Mouse (Mus musculus) spleen, postnatal 4 days (tissue): ENCODE results near the gene Ogg1.
"Not testable (repeated sequence)": the region's sequence is repeated elsewhere in the genome, so short reads cannot be mapped to it uniquely, and the experiment has no call there.

Experiments
- DNase-seq, 2 experiments: peaks; one replicate each; pipeline ENCODE4 v3.0.0; 2022; ENCODE audit warnings: low spot score in 2 of 2

Ogg1 gene

DNA sequence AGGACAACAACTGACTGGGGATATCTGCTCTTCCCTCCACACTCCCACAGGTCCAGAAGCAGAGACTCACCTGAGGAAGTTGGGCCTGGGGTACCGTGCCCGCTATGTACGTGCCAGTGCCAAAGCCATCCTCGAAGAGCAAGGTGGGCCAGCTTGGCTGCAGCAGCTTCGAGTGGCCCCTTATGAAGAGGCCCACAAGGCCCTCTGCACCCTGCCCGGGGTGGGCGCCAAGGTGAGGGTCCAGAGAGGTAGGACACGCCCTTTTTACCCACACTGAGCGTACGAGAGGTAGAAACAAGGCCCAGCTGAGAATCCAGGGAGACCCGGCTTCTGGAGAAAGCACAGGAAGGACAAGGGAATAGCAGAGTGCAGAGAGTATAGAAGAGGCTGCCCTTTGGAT, 4.9 kb downstream of the Ogg1 start:
- no peak for DNase-seq

DNA sequence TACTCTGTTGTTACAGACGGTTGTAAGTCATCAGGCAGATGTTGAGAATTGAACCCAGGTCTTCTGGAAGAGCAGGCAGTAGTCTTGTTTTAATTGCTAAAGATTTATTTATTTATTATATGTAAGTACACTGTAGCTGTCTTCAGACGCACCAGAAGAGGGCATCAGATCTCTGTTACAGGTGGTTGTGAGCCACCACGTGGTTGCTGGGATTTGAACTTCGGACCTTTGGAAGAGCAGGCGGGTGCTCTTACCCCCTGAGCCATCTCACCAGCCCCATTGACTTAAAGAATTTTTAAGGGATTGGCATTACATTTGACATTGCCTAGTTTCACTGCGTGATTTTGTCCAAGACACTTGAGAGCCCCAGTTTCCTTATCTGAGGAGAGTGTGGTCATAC, 6.0 kb downstream of the Ogg1 start:
- DNase-seq = not testable (repeated sequence)

DNA sequence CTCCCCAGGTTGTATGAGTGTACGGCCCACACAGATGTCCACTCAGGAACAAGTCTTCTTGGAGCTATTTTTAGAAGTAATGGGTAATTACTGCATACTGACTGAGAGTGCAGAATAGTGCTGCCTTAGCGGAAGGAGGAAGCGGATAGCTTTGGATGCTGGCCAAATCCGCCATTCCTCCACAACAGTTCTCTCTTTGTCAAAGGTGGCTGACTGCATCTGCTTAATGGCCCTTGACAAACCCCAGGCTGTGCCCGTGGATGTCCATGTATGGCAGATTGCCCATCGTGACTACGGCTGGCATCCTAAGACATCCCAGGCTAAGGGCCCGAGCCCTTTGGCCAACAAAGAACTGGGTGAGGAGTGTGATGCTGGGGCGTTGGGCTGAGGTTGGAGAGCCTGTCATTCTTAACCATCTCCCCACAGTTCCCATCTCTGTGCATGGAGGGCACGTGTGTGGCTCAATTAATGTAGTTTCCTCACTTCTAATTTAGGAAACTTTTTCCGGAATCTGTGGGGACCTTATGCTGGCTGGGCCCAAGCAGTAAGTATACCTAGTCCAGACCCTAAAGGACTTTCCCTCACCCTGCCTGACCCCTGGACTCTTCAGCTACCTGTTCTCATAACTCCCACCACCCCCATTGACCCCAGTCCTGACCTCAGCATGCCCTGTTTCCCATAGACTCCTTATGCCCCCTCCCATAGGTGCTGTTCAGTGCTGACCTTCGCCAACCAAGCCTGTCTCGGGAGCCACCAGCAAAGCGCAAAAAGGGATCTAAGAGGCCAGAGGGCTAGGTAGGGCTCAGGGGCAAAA, 6.6 kb downstream of the Ogg1 start:
- no peak for DNase-seq

GRCm38 (mm10) chr6:113334216-113334615, 7.4 kb downstream of the Ogg1 start:
- no peak for DNase-seq

DNA sequence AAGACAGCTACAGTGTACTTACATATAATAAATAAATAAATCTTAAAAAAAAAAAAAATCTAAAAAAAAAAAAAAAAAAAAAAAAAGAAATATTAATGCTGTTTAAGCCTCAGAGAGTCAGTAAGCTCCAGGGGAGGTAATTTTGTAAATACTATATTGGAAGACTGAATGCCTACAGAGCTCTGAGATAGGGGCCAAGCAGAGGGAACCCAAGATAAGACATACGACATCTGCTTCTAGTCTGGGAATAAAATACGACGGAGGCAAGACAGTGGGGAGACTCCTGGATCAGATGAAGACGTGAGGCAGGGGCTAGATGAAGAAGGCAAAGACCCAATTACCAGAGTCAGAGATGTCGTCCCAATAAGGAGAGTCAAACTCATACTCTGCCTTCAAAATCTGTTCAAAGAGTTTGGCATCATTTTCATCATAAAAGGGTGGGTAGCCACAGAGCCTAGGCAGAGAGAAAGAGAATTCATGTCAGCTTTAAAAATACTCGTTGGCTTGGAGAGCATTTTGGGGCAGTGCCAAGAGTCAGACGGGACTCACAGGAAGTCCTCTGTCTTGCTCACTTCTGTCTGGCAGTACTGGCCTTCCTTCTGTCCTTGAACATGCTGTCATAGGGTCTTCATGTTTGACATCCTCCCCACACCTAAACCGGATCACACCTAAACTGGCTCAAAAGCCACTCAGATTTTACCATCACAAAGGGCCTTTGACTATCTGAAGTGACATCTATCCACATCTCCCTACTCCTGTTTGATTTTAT, 10.3 kb downstream of the Ogg1 start:
- DNase-seq = no peak

DNA sequence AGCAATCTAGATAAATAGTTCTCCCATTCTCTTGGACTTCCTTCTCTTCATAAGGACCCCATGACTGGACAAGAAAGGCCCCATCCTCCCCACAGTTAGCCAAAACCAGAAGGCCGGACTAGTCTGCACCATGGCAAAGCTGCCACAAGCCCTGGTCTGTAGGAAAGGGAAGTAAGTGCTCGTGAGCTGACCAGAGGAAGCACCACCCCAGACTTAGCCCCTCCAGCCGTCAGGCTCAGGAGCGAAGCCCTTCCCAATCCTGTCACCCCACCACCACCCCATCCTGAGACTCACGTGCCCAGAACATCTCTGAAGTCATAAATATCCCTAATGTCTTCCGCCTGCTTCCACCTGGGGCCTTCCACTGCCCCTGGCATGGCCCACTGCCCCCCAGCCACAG, 14.8 kb downstream of the Ogg1 start:
- DNase-seq = no peak

DNA sequence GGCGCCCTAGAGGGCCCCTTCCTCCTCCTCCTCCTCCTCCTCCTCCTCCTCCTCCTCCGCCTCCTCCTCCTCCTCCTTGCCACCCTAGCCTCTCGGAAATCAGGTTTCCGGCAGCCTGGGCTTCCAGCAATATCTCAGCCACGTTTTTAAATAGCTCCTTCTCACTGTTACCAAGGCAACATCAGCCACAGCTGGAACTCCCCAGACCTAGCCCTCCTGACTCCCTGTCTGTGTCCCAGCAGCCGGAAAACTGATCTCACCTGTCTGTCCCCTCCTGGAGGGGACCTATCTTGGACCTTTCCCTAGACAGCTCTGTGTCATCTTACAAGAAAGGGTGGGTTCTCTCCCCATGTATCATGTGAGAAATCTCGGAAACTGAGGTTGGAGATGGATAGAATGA, 15.5 kb downstream of the Ogg1 start:
- DNase-seq = no peak

DNA sequence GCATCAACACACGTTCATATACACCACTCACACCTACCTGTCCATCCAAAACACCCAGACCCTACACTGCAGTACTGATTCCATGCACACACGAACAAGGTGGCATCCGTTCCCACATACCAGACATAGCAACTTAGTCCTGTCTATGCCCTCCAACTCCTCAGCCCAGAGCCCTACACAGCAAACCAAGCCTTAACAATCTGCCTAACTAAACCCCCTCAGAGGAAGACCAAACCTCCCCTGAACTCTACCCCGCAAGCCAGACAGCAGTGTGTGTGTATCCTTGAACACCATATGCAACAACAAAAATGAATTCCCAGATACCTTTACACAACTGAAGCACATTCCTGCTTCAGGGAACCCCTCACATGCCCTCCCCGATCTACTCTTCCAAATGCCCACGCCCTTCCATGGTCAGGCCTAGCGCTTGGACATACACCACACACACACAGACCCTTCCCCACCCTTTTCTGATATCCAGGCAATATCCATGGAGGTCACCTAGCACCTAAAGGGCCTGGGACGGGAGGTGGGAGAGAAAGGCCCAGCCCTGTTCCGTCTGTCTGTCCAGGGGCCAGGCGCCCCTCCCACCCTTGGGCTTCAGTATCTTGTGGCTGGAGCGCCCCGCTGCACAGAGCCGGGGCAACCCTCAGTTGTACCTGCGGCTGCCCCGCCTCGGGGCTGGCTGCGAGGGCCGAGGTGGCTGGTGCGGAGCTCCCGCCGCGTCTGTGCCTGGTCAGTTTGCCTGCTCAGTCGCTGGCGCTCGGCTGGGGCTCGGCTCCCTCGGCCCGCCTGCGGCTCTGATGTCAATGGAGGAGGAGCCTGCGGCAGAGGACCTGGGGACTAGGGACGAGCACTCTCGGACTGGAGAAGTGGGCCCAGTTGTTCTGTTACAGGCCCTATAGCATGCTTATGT, 16.7 kb downstream of the Ogg1 start, which contains the start of gene Camk1:
Gene Camk1 (minus strand): TSS at position 808 of the 916 bp plus-strand sequence.
- peak; percentile 52 to 79 for DNase-seq

- DNase-seq = no peak
These were observed 17.5 kb downstream of the Ogg1 start for GRCm38 (mm10) chr6:113344321-113344720.

GRCm38 (mm10) chr6:113346897-113347296, 20.1 kb downstream of the Ogg1 start:
- DNase-seq = no peak

- no peak for DNase-seq
These were observed 23.8 kb downstream of the Ogg1 start for GRCm38 (mm10) chr6:113350538-113350937.

DNA sequence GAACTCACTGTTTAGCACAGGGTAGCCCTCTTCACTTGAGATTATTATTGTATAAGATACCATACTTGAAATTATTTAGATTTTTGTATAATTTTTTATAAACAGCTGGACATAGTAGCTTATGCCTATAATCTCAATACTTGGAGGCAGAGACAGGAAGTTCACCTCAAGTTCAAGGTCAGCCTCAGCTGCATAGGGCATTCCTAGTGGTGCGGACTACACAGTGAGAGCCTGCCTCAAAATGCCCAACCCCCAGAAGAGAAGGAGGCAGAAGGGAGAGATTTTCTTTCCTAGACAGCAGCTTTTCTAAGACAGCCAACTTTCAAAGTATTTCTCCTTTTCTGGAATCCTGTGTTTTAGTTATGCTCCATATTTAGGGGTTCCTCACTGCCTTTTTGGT, 24.4 kb downstream of the Ogg1 start:
- no peak for DNase-seq

- no peak for DNase-seq
These were observed 24.9 kb downstream of the Ogg1 start for GRCm38 (mm10) chr6:113351653-113352052.

DNA sequence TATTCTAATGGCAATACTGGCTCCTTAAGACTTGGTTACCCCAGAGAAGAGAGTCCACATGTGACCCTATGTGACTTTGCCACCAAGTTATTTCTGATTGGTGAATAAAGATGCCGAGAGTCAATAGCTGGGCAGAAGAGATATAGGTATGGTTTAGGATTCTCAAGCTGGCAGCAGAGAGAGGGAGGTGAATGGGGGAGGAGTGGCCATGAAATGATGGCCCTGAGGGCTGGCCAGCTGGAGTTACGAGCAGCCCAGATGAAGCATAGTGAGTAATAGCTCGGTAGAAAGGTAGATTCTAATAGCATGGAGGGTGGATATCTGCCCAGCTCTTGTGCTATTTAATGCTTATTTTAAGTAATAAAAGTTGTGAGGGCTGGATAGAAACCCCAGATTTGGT, 26.0 kb downstream of the Ogg1 start:
- DNase-seq = no peak

- no peak for DNase-seq
These were observed 26.9 kb downstream of the Ogg1 start for GRCm38 (mm10) chr6:113353696-113354095.

DNA sequence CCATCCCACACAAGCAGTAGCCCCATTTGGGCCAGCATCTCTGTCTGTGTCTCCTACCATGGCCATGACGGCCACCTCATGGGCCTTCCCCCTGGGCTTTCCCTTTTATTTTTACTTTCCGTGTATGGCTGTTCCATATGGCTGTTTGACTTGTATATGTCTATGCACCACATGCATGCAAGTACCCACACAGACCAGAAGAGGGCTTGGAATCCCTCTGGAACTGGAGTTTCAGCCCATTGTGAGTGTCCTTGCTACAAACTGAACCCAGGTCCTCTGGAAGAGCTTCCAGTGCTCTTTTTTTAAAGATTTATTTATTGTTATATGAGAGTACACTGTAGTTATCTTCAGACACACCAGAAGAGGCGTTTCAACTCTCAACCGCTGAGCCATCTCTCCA, 34.7 kb downstream of the Ogg1 start:
- no peak for DNase-seq

DNA sequence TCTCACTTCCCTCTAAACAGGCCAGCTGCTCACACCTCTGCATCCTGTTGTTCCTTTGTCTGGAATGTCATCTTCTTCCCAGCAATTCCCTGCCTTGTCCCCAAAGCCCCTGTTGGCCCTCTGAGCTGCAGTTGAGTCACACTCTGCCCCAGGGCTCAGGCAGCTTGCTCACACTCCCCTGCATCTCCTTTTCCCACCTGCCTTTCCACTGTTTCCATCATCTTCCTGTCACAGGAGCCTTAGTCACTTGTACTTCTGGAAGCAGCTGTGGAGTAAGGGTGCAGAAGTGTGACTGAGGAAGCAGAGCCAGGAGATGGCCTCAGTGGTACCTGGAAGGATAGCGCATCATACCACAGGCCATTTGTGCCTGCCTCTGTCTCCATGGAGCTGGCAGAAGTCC, 35.5 kb downstream of the Ogg1 start:
- DNase-seq = no peak

GRCm38 (mm10) chr6:113364518-113365135, 37.9 kb downstream of the Ogg1 start:
- no peak for DNase-seq

- DNase-seq = no peak
These were observed 39.9 kb downstream of the Ogg1 start for GRCm38 (mm10) chr6:113366639-113367038.

DNA sequence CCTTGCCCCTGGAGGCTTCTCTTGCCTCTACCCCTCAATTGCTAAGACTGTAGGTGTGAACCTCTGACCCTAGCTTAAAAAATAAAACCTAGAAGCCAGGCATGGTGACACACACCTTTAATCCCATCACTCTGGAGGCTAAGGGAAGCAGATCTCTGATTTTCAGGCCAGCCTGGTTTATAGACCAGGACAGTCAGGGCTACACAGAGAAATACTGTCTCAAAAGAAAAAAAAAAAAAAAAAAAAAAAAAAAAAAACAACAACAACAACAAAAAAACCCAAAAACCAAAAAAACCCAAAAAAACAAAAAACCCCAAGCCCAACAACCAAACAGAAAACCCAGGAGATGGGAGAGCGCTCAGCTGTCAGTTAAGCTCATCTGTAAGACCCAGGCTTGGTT, 40.8 kb downstream of the Ogg1 start:
- DNase-seq = no peak

DNA sequence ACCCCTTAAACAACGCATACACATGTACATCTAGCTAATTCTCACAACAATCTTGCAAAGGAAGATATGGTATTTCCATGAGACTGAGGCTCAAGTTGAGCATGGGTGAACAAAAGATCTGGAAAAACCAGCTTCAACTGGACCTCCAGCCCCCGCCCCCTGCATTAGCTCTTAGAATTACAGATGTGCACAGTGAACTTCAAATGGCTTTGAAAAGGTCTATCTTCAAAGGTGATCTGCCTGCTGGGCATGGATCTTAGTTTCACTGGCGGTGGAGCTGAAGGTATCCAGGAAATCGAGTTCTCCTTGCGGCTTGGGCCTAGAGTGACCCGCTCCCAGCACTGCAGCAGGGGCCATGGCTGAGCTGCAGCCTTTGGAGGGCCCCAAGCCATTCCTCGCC, 41.4 kb downstream of the Ogg1 start:
- no peak for DNase-seq

DNA sequence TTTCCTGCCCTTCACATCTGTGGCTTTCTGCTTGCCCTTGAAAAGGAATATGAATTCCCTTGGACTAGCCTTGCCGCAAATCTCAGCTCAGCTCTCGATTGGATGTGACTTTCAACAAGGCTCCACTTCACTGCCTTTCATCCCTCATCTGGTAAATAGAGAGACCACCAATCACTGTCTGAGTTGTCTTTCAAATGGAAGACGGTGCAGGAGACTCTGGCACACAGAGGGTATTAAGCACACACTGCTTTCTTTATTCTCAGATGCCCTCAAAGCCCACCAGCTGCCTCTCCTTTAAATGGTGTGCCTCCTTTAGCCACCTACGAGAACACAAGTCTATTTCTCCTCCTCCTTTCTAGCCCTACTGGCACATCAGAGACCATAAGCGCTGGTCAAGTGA, 41.8 kb downstream of the Ogg1 start:
- no peak for DNase-seq
